Mouse (Mus musculus) lung, postnatal 0 days (tissue): ENCODE results near the gene Gm45753.

Experiments
- CTCF ChIP-seq: IDR thresholded peaks from 2 replicates; pipeline ENCODE4 v1.5.1; 2016; ENCODE audit warnings: antibody characterized with exemption, mild to moderate bottlenecking
- EP300 ChIP-seq: IDR thresholded peaks from 2 replicates; pipeline ENCODE4 v1.6.1; 2016; ENCODE audit warnings: antibody characterized with exemption, mild to moderate bottlenecking, control low read depth

- TF ChIP-seq EP300 (no peak), CTCF (no peak)
Measured at GRCm38 (mm10) chr8:45305479-45305878, 2.8 kb downstream of the Gm45753 start.
